Mouse (Mus musculus) urinary bladder, postnatal 10 days (tissue): ENCODE results near the gene Pacrg.

Source experiments
- DNase-seq: peaks from one replicate; pipeline ENCODE4 v3.0.0; 2022; ENCODE audit warnings: low spot score

Gene Pacrg

DNA sequence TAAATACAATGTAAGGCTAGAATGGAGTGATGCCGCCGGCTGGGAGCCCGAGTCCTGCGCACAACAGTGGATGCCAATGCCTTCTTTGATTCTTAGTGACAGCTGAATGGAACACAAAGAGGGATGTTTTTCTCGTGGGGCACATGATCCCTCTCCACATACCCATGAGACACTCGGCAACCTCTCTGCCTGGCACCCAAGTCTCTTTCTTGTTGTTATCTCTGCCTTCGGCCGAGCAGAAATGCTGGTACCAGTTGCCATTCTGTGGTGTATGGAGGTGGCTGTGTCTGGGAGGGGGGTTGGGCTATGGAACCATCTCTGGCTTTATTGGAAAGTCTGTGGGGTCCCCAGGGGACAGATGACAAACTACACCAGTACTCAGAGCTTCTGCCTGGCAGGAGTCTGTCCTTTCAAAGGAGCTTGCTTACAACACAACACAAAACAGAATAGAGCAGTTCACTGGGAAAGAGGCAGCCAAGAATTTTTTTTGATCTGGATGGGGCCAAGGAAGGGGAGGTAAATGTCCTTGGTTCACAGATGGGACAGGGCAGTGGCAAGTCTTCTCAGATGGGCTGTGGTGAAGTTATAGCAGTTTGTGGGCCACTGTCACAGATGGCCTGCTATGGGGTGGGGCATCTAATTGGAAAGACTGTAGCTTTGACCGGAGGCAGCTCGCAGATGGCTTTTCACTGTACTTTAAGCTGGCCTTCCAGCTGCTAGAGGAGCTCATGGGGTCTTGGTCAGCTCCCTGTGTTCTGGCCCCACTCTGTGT, 388.6 kb downstream of the Pacrg start:
- no peak for DNase-seq

DNA sequence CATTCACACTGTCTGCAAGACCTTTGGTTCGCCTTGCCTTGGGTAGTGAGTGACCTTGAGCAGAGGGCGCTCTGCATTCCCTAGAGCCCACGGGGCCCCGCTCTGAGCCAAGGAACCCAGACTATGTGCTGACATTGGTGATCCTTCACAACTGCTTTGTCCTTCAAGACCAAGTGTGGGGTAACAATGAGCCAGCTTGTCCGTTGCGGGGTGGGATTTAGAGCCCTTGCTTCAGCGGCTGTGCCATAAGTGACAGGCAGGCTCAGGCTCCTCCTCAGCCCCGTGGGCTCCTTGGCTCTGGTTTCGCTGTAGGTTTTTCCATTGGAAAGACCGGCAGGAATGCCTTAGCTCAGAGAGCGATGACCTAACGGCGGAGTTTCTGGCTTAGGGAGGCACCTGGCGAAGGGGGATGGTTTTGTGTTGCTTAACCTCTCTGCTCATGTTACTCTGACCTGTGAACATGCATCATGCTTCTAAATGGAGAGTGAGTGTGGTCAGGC, 390.3 kb downstream of the Pacrg start:
- no peak for DNase-seq

DNA sequence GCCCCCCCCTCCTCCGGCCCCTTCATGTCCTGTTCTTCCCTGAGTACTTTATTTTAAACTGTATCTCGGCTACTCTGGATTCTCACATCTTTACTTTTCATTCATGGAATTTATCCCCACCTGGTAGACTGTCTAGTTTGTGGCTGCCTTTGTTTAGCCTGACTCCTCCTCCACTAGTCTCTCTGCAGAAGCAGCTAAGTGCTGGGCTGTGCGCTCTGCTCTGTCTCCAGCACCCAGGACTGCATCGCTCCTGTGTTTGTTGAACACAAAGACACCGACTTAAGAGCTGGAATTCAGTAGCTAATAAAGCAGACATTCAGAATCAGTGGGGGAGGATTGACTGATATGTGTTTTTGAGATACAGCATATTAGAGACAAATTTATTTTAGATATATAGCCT, 391.7 kb downstream of the Pacrg start:
- no peak for DNase-seq

DNA sequence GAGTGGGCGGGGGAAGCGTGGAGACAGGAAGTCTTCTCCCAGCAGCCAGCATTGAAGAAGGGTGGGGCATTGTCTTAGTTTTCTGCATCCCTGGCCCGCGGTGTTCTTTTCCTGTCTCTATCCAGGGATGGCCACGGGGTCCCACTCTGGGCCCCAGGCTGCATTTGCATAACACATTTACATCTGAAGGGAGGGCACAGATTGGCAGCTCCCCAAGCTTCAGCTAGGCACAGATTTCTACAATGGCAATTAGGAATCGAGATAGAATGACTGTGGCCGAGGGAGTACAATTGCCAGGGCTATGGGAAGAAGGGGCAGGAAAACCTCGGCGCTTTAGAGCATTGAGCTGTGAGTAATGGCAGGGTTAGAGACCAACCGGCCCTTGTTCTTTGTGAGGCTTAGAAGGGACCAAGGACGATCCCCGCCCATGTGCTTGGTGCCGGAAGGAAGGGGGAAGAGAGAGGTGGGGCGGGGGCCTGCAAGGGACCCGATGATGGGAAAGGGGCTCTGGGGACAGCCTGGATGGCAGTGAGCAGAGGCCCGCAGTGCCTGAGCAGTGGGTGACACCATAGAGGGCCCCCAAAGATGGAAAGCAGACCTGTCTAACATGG, 398.5 kb downstream of the Pacrg start:
- DNase-seq = no peak

DNA sequence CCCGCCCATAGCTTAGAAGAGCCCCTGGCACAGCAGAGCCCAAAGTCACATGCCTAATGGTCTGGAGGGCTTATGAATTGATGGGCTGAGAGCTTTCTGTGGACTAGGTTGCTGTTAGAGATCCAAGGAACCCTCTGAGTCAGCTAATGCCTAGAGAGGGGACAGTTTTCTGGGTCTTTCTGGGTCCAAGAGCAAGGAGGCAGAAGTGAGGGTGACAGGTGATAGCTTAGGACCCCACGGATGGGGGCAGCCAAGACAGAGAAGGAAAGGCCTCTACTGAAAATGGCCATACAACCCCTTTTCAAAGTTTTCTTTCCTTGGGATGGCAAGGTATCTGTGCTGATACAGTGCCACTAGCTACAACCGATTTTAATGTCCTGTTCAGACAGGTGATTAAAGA, 399.1 kb downstream of the Pacrg start:
- DNase-seq = no peak

DNA sequence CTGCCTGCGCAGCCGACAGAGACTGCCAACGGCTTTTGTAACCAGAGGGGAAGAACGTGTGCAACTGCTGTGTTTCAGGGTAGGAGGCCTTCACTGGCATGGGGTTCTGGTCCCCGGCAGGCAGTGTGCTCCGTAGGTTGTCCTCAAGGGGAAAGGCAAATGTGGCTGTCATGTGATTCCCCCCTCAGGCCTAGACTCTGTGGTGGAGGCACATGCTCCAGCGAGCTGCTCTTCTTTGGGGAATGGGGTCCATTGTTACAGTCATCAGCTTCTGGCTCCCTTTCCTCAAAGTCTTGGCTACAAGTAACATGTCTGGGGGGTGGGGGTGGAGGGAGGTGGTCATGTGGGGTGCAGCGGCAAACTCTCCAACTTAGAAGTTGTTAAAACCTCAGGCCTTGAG, 400.3 kb downstream of the Pacrg start:
- DNase-seq = no peak

DNA sequence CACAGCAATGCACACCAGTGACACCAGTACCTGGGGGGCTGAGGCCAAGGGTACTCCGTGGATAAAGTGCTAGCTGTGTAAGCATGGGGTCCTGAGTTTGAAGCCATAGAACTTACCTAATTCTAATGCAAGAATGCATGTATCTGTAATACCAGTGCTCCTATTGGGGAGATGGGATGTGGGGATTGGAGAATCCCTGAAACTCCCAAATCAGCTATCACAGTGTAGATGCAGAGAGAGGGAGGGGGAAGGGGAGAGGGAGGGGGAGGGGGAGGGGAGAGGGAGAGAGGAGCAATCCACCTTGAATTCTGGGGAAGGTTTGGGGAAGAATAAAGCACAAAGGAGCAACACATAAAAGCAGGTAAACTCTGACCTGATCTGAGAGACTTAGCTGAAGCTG, 405.2 kb downstream of the Pacrg start:
- no peak for DNase-seq

DNA sequence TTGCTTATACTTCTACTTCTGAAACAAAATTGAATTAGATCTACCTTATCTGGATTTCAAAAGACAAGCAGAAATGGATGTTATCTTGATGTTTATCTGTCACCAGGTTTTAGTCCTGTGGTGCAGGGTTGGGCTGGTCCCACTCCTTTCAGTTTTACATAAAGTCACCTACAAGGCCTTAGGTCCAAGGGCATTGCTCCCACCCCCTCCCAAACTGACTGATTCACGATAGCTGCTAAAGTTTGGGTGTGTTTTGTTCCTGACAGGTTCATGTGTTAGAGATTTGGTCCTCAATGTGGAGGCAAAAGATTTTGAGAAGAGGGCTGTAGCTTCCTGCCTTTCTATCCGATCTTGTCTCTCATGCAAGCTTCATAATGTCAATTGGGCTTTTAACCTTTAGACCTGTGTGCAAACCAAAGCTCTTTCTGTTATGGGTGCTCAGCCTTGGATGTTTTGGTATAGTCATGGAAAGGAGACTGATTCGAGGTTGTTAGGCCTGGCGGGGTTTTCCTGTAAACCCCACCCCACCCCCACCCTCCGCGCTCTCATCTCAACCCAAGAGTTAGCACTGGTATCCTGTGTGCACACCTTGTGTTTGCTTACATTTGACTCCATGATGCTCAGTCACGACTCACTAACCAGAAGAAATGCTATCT, 407.5 kb downstream of the Pacrg start:
- DNase-seq = no peak

DNA sequence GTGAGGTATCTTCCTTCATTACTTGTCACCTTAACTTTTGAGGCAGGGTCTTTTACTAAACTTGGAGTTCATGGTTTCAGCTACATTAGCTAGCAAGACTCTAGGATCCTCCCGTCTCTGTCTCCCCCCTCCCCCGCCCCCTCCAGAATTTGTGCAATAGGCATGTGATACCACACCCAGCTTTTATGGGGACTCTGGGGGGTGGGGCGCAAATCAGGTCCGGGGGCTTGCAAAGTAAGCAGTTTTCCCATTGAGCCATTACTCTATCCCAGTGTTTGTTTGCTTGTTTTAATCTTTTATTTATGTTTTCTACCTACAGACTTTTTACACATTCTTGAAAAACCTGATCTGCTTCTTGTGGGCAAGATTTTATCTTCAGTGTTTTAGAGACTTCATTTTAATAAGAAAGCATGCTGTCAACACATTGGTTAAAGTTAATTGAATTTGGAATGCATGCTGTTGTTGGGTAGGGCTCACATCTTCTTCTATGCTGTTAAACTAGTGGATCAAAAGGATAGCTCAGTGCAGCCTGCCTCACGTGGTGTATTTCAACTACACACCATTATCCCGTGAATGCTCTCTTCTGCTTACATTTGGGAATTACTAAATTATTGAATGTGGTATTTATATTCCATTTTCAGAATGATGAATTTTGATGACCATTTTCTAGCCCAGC, 408.1 kb downstream of the Pacrg start:
- no peak for DNase-seq

DNA sequence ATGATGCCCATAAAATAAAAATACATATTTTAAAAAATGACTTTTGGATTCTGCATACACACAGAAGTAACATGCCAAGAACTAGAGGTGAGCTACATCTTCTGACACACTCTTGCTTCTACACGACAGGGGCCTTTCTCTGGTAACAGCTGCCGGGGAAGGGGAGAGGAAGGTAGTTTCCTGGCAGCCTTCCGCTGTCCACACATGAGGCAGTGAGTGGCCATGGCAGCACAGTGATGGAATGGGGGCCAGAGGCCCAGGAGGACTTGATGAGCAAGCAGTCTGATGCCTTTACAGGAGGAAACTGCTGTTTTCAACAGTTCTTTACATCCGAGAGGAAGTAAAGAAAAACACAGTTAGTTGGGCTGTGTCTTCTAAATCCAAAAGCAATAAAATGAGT, 409.3 kb downstream of the Pacrg start:
- DNase-seq = no peak

DNA sequence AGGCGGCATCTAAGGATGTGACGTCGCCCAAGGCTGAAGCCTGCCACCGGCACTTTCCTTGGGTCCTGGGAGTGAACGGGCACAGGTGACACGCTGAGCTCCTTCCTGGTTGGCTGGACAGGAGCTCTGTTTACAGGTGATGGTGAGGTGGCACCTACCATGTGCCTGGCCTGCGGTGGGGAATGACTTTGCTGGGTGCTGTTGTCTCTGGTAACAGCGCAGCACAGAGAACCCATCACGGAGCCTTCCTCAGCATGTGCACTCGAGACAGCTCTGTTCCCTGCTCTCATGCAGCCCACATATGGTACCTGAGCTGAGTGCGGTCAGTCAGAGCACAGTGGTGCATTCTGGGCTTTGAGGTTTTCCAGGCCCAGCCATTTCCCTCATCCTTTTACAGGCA, 410.7 kb downstream of the Pacrg start:
- no peak for DNase-seq

DNA sequence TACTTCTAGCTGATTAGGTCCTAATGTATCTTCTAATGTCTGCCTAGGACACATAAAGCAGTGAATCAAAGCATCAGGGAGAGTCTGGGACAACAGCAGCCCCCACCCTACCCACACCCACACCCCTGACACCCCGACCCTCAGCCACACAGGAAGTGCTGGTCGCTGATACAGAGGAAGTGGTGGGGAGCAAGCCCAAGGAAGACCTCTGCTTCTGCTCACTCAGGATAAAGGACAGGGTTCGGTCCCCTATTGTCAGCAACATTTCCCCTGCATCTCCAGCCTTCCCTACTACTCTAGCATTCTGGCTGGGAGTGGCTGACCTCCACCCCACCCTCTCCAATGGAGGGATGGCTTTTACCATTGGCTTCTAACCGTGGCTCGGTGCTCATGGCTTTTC, 414.8 kb downstream of the Pacrg start:
- DNase-seq = no peak

DNA sequence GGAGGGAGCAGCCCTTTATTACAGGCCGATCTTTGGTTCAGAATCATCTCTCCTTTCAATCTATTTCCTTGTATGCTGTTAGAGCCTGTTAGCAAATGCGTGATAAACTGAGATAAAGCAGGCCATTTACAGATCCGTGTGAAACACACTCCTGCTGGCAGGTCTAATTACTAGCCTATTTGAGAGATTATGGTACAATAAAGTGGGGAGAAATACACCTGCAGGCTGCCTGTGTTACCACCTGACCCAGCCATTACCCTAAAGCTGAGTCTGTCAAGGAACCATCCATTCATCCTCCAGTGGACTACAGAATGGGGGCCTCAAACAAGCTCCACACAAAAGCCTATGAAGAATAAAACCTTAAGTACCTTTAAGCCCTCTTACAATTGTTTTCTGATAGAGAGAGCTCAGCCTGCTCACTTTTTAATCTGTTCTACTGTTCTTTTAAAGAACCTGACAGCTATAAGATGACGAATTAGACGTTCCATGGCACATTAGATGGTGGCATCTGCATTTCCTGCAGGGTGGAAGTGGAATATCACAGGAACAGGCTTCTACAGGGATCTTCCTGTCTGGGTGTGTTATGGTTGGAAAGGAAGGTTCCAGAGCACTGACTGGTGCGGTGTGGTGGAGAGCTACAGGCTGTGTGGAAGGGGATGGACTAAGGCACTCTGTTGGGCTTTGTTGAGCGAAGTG, 422.4 kb downstream of the Pacrg start:
- DNase-seq = no peak

DNA sequence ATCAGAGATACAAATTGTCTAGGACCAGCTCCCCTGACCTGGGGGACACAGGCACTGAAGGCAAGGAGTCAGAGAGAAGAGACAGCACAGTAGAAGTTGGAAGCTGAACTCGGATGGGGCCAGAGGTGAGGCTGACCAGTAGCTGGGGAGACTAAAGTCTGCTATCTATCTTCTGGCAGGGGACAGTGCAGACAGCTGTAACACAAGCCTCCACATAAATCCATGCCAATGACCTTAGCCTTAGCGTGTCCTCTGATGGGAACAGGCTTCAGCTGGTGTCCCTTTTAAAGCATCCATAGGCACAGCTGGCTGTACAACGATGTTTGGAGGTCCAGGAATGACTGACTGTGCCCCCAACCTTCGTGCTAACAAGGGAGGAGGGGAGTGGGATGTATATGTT, 423.1 kb downstream of the Pacrg start:
- DNase-seq = no peak

DNA sequence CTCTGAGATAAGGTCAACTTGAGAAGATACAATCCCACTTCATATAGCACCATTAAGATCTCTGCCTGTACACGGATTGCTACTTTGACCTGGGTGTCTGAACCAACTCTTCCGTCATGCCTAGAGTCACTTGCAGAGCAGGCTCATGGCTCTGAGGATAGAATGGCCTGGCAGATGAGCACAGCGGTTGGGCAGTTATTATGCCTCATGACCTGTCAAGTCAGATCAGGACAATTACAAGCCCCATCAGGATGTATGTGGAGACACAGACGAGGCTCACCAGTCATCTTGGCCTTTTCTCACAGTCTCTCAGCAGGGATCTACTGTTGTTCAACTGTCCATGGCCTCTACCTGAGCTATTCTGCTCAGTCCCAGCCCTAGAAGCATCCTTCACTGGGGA, 424.0 kb downstream of the Pacrg start:
- no peak for DNase-seq

DNA sequence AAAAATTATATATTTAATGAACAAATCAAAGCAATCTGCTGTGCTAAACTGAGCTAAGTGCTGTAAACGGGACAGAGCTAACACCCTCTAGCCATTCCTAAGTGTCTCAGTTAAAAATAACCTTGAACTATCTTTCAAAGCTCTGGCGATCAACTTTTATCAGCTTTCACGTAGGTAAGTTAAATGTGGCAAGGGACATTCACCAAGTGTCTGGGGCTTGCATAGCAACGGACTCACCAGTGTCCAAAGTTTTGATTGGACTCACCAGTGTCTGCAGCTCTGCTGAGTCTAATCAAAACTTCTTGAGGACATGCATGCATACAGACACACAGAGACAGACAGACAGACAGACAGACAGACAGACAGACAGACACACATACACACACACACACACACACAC, 425.7 kb downstream of the Pacrg start:
- no peak for DNase-seq

DNA sequence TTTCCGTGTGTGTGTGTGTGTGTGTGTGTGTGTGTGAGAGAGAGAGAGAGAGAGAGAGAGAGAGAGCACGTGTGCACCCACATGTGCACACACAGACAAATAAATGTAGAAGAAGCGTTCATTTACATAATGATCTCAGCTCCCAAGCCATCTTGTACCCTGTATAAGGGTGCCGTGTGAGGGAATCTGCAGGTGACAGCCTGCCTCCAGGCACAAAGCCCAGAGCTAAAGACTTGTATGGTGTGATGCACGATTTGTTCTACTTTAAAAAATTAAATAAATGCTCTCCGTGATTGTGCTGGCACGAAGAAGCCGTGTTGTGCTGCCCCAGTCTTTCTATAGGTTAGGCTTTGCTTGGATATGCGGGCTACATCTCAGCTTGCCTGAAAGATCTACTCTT, 426.2 kb downstream of the Pacrg start:
- no peak for DNase-seq

DNA sequence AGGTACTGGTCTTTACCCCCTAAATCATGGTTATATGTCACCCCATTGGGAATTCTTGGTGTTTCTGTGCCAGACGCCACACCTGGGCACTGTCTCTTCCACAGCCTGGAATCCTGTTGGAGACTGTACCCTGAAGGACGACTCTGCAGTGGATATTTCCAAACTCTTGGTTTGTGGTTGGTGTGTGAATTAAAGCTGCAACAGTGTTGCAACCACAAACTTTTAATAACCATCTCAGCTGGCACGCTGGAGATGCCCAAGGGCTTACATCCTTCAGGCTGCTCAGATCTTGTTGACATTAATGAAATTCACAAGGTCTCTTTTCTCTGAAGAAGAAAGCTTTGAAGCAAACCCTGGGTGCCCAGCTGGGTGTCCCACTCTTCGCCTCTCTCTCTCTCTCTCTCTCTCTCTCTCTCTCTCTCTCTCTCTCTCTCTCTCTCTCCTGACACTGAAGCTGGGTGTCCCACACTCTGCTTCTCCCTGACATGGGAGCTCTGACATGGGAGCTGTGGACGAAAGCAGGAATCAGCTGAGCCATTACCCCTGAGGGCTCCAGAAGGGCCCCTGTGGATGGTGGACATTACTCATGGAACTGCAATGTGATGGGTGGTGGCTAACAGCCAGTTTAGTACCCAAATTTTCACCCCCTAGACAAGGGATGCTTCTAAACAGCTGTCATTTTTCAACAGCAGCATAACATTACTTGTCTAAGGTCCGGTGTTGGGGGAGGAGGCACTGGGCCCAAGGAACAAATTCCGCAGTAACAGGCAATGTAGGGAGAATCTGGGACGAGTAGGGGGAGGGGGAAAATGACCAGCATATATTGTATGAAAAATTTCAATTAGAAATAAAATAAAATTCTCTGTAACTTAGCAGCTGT, 429.3 kb downstream of the Pacrg start:
- DNase-seq = no peak

DNA sequence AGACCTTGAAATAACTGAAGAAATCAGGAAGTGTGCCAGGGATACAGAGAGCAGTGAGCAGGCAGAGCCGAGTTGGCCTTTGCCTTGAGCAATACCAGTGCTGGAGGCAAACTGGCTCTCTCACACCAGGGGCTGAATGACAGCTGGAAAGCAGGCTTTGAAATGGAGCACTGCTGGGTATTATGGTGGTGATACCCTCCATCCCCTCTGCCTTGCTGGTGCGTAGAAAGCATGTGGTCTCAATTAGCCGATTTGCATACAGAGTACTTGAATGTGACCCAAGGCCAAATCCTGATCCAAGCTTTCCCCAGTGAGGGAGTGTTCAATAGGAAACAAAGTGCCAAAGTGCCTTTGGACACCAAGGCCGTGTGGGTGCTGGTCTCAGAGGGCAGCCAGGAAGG, 431.4 kb downstream of the Pacrg start:
- no peak for DNase-seq

DNA sequence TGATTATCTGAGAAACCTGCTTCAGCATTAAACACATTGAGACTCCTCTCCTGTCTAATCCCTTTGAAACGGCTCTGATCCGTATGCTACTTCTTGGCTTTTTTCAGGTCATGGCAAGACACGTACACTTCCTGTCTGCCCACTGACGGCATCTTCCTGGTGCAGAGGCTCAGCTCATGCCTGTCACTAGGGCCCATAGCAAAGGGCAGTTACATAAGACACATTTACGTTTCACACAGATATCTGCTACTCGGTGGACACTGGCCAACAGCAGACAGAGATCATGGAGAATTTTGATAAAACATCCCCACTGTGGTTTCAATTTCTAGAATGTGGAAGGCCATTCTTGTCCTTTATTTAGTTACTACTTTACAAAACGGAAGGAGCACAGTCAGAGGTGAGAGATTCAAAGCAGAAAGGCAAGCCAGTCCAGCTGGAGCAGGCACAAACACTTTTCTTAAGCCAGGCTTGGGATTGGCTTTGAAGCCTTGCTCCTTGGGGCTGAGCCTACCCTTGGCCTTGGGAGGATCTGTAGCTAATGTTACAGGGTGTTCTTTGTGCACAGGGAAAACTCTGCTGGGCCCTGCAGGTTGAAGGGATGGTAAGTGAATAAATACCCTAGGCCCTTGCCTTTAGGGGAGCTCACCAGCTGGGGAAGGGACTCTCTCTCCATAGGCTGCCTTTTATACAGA, 432.9 kb downstream of the Pacrg start:
- DNase-seq = no peak

DNA sequence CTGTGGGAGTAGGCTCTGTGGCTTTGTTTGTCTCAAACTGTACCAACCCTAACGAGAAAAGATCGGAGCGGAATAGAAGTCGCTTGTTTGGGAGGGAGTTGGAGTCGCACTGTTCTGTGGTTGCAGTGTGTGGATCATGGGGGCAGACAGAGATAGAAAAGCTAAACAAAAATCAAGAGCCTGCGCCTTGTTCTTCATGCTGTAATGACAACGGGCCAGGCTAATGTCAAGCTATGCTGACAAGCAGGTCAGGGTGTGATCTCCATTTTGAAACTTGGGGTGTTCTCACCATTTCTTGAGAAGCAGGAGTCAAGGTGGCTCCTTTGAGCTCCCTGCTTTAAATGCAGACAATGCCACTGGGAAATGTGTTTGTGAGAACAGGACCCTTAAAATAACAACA, 433.8 kb downstream of the Pacrg start:
- no peak for DNase-seq
